Mouse (Mus musculus) lung, adult 2 months (tissue): ENCODE data around the gene Bank1.

Source experiments
- CTCF ChIP-seq: fragments of 200-500 bp; IDR thresholded peaks from 2 replicates; pipeline ENCODE4 v1.5.1; 2011; ENCODE audit warnings: mild to moderate bottlenecking, low read length, control low read depth; ENCODE audit not compliant: insufficient read depth
- POLR2A ChIP-seq: fragments of 200-500 bp; IDR thresholded peaks from 2 replicates; pipeline ENCODE4 v1.6.1; 2011; ENCODE audit warnings: low read depth, mild to moderate bottlenecking, control low read depth, low read length, borderline replicate concordance; ENCODE audit errors: extremely low read depth

- TF ChIP-seq POLR2A: no peak
- TF ChIP-seq CTCF: no peak
Measured at GRCm38 (mm10) chr3:136045381-136045780, 280.5 kb downstream of the Bank1 start.
